Mouse (Mus musculus) heart, embryonic 10.5 days (tissue): Measurements from ENCODE around the gene Pkd1l3. TPM values are rescaled to one million over a fixed set of nuclear protein-coding genes. Genes with fewer than 3 reads are reported as not detected.

Experiments
- DNase-seq: peaks from one replicate; pipeline ENCODE4 v3.0.0-alpha.2; 2017; ENCODE audit warnings: low spot score
- H3K27ac ChIP-seq: fragments of 300-500 bp; sonication (generic); 2 replicates; pipeline ENCODE4 v1.5.1; 2016; ENCODE audit warnings: mild to moderate bottlenecking
- H3K27me3 ChIP-seq: fragments of 300-500 bp; sonication (generic); 2 replicates; pipeline ENCODE4 v1.6.1; 2016; ENCODE audit warnings: mild to moderate bottlenecking; ENCODE audit not compliant: poor library complexity, insufficient read depth, severe bottlenecking
- H3K36me3 ChIP-seq: fragments of 300-500 bp; sonication (generic); 2 replicates; pipeline ENCODE4 v1.6.1; 2016; ENCODE audit warnings: mild to moderate bottlenecking, moderate library complexity
- H3K4me1 ChIP-seq: fragments of 300-500 bp; sonication (generic); 2 replicates; pipeline ENCODE4 v1.6.1; 2016; ENCODE audit warnings: mild to moderate bottlenecking
- H3K4me3 ChIP-seq: fragments of 300-500 bp; sonication (generic); 2 replicates; pipeline ENCODE4 v1.5.1; 2016; ENCODE audit warnings: mild to moderate bottlenecking, moderate library complexity
- H3K9me3 ChIP-seq: fragments of 300-500 bp; sonication (generic); 2 replicates; pipeline ENCODE4 v1.6.1; 2016; ENCODE audit warnings: mild to moderate bottlenecking, moderate library complexity
- WGBS: fragments of 180-500 bp; shearing (Covaris S2); methylation state at CpG from one replicate; pipeline ENCODE4 v1.1.7; 2016; 5-methylcytosine and 5-hydroxymethylcytosine counted together
- polyA plus RNA-seq: library from polyadenylated mRNA; unstranded; fragments of >200 nt; fragmentation: Nextera tagmentation; extraction: Ambion mirVana; gene quantifications from 2 replicates; pipeline ENCODE4 v1.2.1, GENCODE M21; 2016

Pkd1l3 gene
- polyA plus RNA-seq, 1 experiment from 2014 or later: 0.26 TPM

- no peaks in the 10 kb centered on the region for H3K4me1 ChIP-seq
- 93% methylated on average over 5 of the region's 5 CpGs for WGBS
- H3K4me3 ChIP-seq: no peak overlapping the region
- no peaks in the 10 kb centered on the region for H3K27me3 ChIP-seq
- H3K9me3 ChIP-seq: no peaks in the 10 kb centered on the region
- DNase-seq: no peak
- peaks cover 49% of the 10 kb centered on the region for H3K36me3 ChIP-seq
- H3K27ac ChIP-seq: no peak overlapping the region
Measured at GRCm38 (mm10) chr8:109592164-109592563, 22.2 kb upstream of the Pkd1l3 start.

DNA sequence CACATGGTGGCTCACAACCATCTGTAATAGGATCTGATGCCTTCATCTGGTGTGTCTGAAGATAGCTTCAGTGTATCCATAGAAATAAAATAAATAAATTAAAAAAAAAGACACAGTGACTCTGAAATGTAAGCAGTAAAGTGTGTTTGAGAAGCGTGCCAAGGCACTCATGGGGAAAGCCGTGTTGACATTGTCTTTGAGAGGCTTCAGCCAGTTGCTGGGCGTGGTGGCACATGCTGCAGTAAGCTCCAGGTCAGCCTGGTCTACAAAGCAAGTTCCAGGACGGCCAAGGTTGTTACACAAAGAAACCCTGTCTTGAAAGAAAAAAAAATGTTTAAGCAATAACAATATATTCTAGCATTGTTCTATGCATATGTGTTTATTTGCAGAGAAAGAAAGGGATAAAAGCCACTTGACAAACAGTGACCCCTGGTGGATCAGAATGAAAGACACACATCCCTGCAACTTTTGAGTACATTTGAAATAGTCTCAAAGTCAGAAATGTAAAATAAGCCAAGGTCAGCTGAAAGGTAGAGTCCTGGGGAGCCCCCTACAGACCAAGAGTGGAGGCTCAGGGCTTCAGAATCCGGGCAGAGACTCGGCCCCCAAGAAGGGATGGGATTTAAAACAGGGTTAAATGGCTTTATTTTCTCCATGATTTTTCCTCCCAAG lies 21.1 kb upstream of the Pkd1l3 start:
- Histone ChIP-seq H3K27me3 (no peaks in the 10 kb centered on the region), H3K9me3 (no peaks in the 10 kb centered on the region), H3K27ac (no peak overlapping the region), H3K36me3 (peaks cover 52% of the 10 kb centered on the region), H3K4me1 (no peaks in the 10 kb centered on the region), H3K4me3 (no peak overlapping the region)
- 82% methylated on average over 6 of the region's 6 CpGs for WGBS
- no peak for DNase-seq

DNA sequence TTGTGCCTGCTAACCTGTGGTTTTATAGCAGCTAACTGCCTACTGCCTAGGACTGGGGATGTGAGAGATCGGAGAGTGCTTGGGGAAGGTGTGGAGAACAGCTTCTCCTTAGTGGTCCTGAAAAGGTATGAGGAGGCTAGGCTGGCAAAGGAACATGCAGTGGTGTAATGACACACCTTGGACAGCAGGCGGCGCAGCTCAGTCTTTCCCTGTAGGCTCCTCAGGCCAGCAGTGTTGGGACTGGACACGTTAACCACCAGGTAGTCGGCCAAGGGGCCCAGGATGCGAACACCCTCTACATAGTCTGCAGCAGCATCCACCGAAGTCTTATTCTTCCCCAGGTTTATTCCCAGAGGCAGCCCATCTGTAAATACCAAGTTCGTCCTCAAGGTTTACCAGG lies 18.5 kb upstream of the Pkd1l3 start:
- no peaks in the 10 kb centered on the region for H3K4me1 ChIP-seq
- 56% methylated on average over 8 of the region's 8 CpGs for WGBS
- peak; percentile 81 for DNase-seq
- no peaks in the 10 kb centered on the region for H3K27me3 ChIP-seq
- no peak overlapping the region for H3K27ac ChIP-seq
- no peak overlapping the region for H3K4me3 ChIP-seq
- no peaks in the 10 kb centered on the region for H3K9me3 ChIP-seq
- H3K36me3 ChIP-seq: peaks cover 72% of the 10 kb centered on the region

DNA sequence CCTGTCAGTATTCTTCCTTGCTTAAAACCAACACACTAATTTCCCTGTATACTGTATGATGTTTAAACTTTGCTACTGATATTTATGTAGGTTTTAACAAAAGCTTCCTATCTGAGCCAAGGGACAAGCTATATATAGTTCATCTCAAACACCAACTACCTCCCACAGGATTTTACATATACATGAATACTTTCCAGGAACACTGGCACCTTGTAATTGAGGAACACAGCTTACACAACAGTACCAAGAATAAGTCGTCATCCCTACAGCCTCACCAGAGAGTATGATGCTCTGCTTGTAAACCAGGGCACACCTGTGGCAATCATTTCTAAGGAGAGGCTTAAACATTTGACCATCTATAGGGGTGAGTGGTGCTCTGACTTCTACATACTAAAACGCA lies 7.6 kb upstream of the Pkd1l3 start:
- Histone ChIP-seq H3K4me3 (no peak overlapping the region), H3K9me3 (no peaks in the 10 kb centered on the region), H3K27me3 (no peaks in the 10 kb centered on the region), H3K27ac (no peak overlapping the region), H3K4me1 (peaks cover 13% of the 10 kb centered on the region; the same call in 1 of the 2 replicates), H3K36me3 (peaks cover 38% of the 10 kb centered on the region)
- 83% methylated on average over 2 of the region's 2 CpGs for WGBS
- no peak for DNase-seq

DNA sequence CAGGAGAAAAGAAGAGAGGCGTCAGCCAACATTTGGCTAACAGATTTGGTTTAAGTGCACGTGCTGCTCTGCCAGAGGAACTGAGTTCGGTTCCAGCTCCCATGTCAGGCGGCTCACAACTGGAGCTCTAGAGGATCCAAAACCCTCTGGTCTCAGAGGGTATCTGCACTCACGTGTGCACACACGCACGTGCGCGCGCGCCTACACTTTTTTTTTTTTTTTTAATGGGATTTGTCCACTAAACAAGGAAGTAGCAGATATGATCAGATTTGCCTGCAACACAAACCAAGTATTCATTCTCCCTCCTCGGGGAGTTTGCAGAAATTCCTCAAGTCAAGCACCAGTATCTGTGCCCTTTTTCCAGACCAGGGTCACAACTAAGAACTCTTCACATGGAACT lies 6.7 kb upstream of the Pkd1l3 start:
- Histone ChIP-seq H3K27me3 (no peaks in the 10 kb centered on the region), H3K4me1 (peaks cover 13% of the 10 kb centered on the region; the same call in 1 of the 2 replicates), H3K4me3 (peak overlapping the region; percentile 69), H3K27ac (peak overlapping the region; percentile 91), H3K36me3 (peaks cover 31% of the 10 kb centered on the region), H3K9me3 (no peaks in the 10 kb centered on the region)
- no peak for DNase-seq
- WGBS: 14% methylated on average over 12 of the region's 12 CpGs

DNA sequence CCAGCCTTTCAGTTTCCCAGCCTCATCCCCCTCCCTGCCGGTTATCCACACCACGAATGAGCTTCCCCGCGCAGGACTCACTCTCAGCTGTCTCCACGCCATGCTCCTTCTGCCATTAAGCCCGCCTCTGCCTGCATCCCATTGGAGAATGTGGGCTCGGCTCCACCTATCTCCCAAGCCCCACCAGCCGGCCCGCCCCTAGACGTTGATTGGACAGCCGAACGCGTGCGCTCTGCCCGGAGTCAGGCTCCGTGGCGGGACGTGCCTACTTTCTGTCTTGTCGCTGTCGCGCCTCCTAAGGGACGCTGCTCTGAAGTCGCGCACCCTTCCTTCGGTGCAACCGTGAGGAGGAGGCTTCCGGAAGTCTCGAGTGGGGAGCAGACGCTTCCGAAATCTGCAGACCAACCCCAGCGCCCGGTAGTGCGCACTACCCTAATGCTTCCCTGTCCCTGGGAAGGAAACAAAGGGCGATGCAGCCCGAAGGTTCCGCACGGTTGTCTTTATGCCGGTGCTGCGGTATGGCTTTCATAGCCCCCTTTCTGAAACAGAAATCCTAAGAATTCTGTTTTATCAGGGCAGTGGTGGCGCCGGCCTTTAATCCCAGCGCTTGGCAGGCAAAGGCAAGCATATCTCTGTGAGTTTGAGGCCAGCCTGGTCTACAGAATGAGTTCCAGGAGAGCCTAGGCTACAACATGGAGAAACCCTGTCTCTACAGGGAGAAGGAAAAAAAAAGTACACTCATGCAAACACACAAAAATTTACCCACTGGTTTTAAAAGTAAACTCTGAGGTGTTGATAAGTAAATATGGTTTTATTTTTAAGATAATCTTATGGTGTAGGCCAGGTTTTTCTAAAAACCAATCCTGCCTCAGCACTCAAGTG lies 5.8 kb upstream of the Pkd1l3 start, which contains the start of gene Dhodh:
TSS of gene Dhodh (minus strand) at position 403 of the 882 bp plus-strand sequence.
- Histone ChIP-seq H3K27ac (peak within 1 kb of the TSS; percentile 91), H3K27me3 (no peaks in the 10 kb centered on the region), H3K9me3 (no peaks in the 10 kb centered on the region), H3K36me3 (peaks cover 22% of the 10 kb centered on the region), H3K4me3 (peak within 1 kb of the TSS; percentile 69), H3K4me1 (peaks cover 13% of the 10 kb centered on the region; the same call in 1 of the 2 replicates)
- peak; percentile 99 for DNase-seq
- under 1% methylated on average over 42 of the region's 42 CpGs for WGBS

DNA sequence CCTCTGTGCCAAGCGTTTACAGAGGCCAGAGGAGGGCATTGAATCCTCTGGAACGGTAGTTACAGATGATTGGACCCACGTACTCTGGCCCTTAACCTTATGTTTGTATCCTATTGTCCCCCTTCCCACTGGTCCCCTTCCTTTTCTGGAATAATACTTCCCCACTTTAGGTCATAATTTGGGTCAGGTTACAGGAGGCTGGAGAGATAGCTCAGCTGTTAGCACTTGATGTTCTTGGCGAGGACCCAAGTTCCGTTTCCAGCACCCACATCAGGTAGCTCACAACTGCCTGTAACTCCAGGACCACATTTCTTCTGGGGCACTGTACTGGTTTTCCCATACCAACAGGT lies 5.2 kb upstream of the Pkd1l3 start:
- H3K27me3 ChIP-seq: no peaks in the 10 kb centered on the region
- H3K4me3 ChIP-seq: peak overlapping the region; percentile 69
- peaks cover 16% of the 10 kb centered on the region; the same call in 1 of the 2 replicates for H3K36me3 ChIP-seq
- no peak for DNase-seq
- no peaks in the 10 kb centered on the region for H3K9me3 ChIP-seq
- H3K4me1 ChIP-seq: peaks cover 13% of the 10 kb centered on the region; the same call in 1 of the 2 replicates
- H3K27ac ChIP-seq: peak overlapping the region; percentile 91
- 23% methylated on average over 5 of the region's 5 CpGs for WGBS

DNA sequence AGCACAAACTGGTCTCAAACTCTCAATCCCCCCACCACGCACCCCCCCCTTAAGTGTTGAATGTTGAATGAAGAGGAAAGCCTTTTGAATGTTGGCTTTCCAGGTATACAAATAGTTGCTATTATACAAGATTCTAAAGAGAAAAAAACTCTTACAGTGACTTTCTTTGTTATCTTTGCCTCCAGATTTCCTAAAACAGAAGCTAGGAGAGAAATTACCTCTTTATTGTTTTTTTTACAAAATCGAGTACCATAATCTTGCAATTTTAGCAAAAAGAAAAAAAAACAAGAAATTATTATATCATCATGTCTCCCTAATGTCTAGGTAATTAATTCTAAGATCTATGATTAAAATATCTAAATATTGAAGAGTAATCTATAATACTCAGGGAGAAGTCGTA lies 1.3 kb downstream of the Pkd1l3 start:
- DNase-seq: no peak

DNA sequence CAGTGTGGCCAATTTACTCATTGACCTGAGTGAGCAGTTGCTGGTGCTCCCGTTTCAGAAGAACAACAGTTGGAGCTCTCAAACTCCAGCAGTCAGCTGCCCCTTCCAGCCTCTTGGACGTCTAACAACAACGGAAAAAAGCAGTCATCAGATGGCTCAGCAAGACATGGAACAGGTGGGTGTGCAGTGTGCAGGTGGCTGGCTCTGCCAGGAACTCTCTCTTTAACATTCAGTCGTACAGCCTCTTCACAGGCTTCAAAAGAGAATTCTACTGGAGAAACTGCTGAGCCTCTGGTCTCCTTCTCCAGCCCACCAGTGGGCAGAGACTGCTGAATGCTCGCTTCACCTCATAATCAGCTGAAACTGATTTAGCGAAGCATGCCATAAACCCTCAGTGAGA lies 14.3 kb downstream of the Pkd1l3 start:
- no peaks in the 10 kb centered on the region for H3K36me3 ChIP-seq
- DNase-seq: no peak
- WGBS: 67% methylated on average over 6 of the region's 6 CpGs
- H3K27ac ChIP-seq: no peak overlapping the region
- H3K4me3 ChIP-seq: no peak overlapping the region
- no peaks in the 10 kb centered on the region for H3K27me3 ChIP-seq
- no peaks in the 10 kb centered on the region for H3K4me1 ChIP-seq
- no peaks in the 10 kb centered on the region for H3K9me3 ChIP-seq

More for the DNA sequence above, 1.3 kb downstream of the Pkd1l3 start:
- 78% methylated on average over 3 of the region's 3 CpGs for WGBS
- Histone ChIP-seq H3K36me3 (no peaks in the 10 kb centered on the region), H3K4me1 (no peaks in the 10 kb centered on the region), H3K27me3 (no peaks in the 10 kb centered on the region), H3K4me3 (no peak overlapping the region), H3K9me3 (no peaks in the 10 kb centered on the region), H3K27ac (no peak overlapping the region)

- WGBS: 75% methylated on average over 5 of the region's 5 CpGs
- DNase-seq: no peak
- no peak overlapping the region for H3K4me3 ChIP-seq
- no peaks in the 10 kb centered on the region for H3K27me3 ChIP-seq
- no peaks in the 10 kb centered on the region for H3K36me3 ChIP-seq
- H3K27ac ChIP-seq: no peak overlapping the region
- H3K9me3 ChIP-seq: no peaks in the 10 kb centered on the region
- H3K4me1 ChIP-seq: no peaks in the 10 kb centered on the region
Measured at GRCm38 (mm10) chr8:109632498-109632897, 18.2 kb downstream of the Pkd1l3 start.

DNA sequence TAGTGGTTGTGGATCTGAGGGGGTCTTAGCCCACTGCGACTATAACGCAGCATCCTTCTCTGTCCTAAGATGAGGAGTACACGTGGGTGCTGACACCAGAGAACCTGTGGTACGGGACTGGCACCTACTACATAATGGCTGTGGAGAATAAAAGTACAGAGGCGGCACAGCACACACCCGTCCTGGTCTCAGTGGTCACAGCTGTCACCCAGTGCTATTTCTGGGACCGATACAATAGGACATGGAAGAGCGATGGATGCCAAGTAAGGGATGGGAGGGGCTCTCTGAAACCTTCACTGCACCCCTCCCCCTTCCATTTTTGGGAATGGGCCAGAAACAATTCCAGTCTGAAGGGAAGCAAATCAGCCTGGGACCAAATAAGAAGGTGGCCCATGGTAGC lies 20.8 kb downstream of the Pkd1l3 start:
- Histone ChIP-seq H3K4me1 (no peaks in the 10 kb centered on the region), H3K4me3 (no peak overlapping the region), H3K36me3 (no peaks in the 10 kb centered on the region), H3K9me3 (no peaks in the 10 kb centered on the region), H3K27ac (no peak overlapping the region), H3K27me3 (0 out of 2 replicates have a peak, but pooled peaks cover 7% of the 10 kb centered on the region)
- WGBS: 84% methylated on average over 8 of the region's 8 CpGs
- DNase-seq: no peak

- WGBS: 86% methylated on average over 5 of the region's 5 CpGs
- H3K4me1 ChIP-seq: no peaks in the 10 kb centered on the region
- H3K4me3 ChIP-seq: no peak overlapping the region
- H3K27me3 ChIP-seq: 0 out of 2 replicates have a peak, but pooled peaks cover 7% of the 10 kb centered on the region
- DNase-seq: no peak
- no peaks in the 10 kb centered on the region for H3K36me3 ChIP-seq
- H3K27ac ChIP-seq: no peak overlapping the region
- no peaks in the 10 kb centered on the region for H3K9me3 ChIP-seq
Measured at GRCm38 (mm10) chr8:109638851-109639250, 24.5 kb downstream of the Pkd1l3 start.

DNA sequence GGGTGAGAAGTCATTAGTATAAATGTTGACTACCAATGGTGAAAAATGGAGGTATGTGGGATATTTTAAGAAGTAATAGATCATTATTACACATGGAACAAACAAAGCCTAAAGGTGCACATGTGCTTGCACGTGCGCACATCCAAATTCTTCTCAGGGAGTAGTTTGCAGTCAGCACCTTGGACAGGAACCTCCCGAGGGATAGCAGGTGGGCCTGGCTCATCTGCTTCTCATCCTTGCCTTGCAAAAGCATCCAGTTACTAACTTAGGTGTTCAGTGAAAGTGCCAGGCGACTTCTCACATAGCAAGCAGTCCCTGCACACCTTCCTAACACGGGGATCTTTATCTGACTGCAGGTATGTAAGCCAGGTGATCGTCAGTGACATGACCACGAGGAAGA lies 26.1 kb downstream of the Pkd1l3 start:
- Histone ChIP-seq H3K4me1 (no peaks in the 10 kb centered on the region), H3K36me3 (no peaks in the 10 kb centered on the region), H3K27ac (no peak overlapping the region), H3K27me3 (0 out of 2 replicates have a peak, but pooled peaks cover 7% of the 10 kb centered on the region), H3K9me3 (no peaks in the 10 kb centered on the region), H3K4me3 (no peak overlapping the region)
- DNase-seq: no peak
- WGBS: 60% methylated on average over 7 of the region's 7 CpGs
